Mouse (Mus musculus) MEL (cell line): ENCODE data around the gene A730071L15Rik. TPM values are rescaled to one million over a fixed set of nuclear protein-coding genes. Genes with fewer than 3 reads are reported as not detected.

Experiments used
- DNase-seq: peaks from one replicate; pipeline ENCODE4 v3.0.0; 2011; ENCODE audit warnings: low read depth, low spot score
- H3K27ac ChIP-seq: 2 replicates; pipeline ENCODE4 v1.5.1; 2012; ENCODE audit warnings: low read depth, mild to moderate bottlenecking, control low read depth, low read length, moderate library complexity; ENCODE audit not compliant: control insufficient read depth
- H3K27me3 ChIP-seq, 2 experiments: fragments of 150-350 bp in 1 of 2; sonication (generic) in 1 of 2; 2 replicates each; pipeline ENCODE4 v1.6.1; 2012; ENCODE audit warnings: low read length in 2 of 2, mild to moderate bottlenecking in 2 of 2, improper control_type of control experiment in 1 of 2, moderate library complexity in 1 of 2; ENCODE audit not compliant: insufficient read depth in 2 of 2, control insufficient read depth in 1 of 2
- H3K36me3 ChIP-seq, 2 experiments: 2 replicates each; pipeline ENCODE4 v1.6.1; 2012 to 2014; ENCODE audit warnings: low read length in 2 of 2, improper control_type of control experiment in 1 of 2, inconsistent platforms in 1 of 2, mild to moderate bottlenecking in 1 of 2; ENCODE audit not compliant: insufficient read depth in 2 of 2, control insufficient read depth in 1 of 2
- H3K4me1 ChIP-seq, 2 experiments: fragments of 150-350 bp in 1 of 2; sonication (generic) in 1 of 2; 2 replicates each; pipeline ENCODE4 v1.6.1; 2012; ENCODE audit warnings: low read length in 2 of 2, improper control_type of control experiment in 1 of 2, mild to moderate bottlenecking in 1 of 2; ENCODE audit not compliant: insufficient read depth in 2 of 2, control insufficient read depth in 1 of 2
- H3K4me3 ChIP-seq, 2 experiments: fragments of 150-350 bp in 1 of 2; sonication (generic) in 1 of 2; 2 replicates each; pipeline ENCODE4 v1.5.1; 2012; ENCODE audit warnings: low read depth in 2 of 2, low read length in 2 of 2, mild to moderate bottlenecking in 2 of 2, moderate library complexity in 2 of 2, control low read depth in 1 of 2, improper control_type of control experiment in 1 of 2; ENCODE audit not compliant: control insufficient read depth in 1 of 2, insufficient read depth in 1 of 2
- H3K79me2 ChIP-seq: 2 replicates; pipeline ENCODE4 v1.6.1; 2012; ENCODE audit warnings: mild to moderate bottlenecking, low read length, moderate library complexity; ENCODE audit not compliant: control insufficient read depth, poor library complexity, insufficient read depth
- H3K9ac ChIP-seq: 2 replicates; pipeline ENCODE4 v1.6.1; 2012; ENCODE audit warnings: low read depth, mild to moderate bottlenecking, control low read depth, low read length, moderate library complexity; ENCODE audit not compliant: control insufficient read depth, poor library complexity, severe bottlenecking
- H3K9me3 ChIP-seq: fragments of 150-350 bp; sonication (generic); replicated peaks from 2 replicates; pipeline ENCODE4 v1.6.1; 2012; ENCODE audit warnings: mild to moderate bottlenecking, low read length, improper control_type of control experiment, moderate library complexity; ENCODE audit not compliant: insufficient read depth
- CHD1 ChIP-seq: IDR thresholded peaks from 2 replicates; pipeline ENCODE4 v1.6.1; 2012; ENCODE audit warnings: low read depth, mild to moderate bottlenecking, inconsistent platforms, low read length, improper control_type of control experiment
- GATA1 ChIP-seq: IDR thresholded peaks from 2 replicates; pipeline ENCODE4 v1.6.1; 2011; ENCODE audit warnings: low read depth, low read length, improper control_type of control experiment
- HCFC1 ChIP-seq: IDR thresholded peaks from 2 replicates; pipeline ENCODE4 v1.6.1; 2012; ENCODE audit warnings: low read depth, mild to moderate bottlenecking, inconsistent platforms, low read length, improper control_type of control experiment, moderate library complexity
- KAT2A ChIP-seq: conservative IDR thresholded peaks from 2 replicates; pipeline ENCODE4 v1.6.1; 2012; ENCODE audit warnings: low read depth, low read length, improper control_type of control experiment, inconsistent platforms
- MEF2A ChIP-seq: IDR thresholded peaks from 2 replicates; pipeline ENCODE4 v1.6.1; 2014; ENCODE audit warnings: low read depth, mild to moderate bottlenecking, inconsistent platforms, low read length, improper control_type of control experiment; ENCODE audit not compliant: poor library complexity, insufficient replicate concordance, severe bottlenecking; ENCODE audit errors: extremely low read depth
- MXI1 ChIP-seq: IDR thresholded peaks from 2 replicates; pipeline ENCODE4 v1.6.1; 2011; ENCODE audit warnings: mild to moderate bottlenecking, low read depth, low read length, improper control_type of control experiment
- MYB ChIP-seq: IDR thresholded peaks from 2 replicates; pipeline ENCODE4 v1.6.1; 2011; ENCODE audit warnings: mild to moderate bottlenecking, low read depth, low read length, improper control_type of control experiment
- NELFE ChIP-seq: IDR thresholded peaks from 2 replicates; pipeline ENCODE4 v1.6.1; 2011; ENCODE audit warnings: low read depth, low read length, improper control_type of control experiment
- NRF1 ChIP-seq: IDR thresholded peaks from 2 replicates; pipeline ENCODE4 v1.6.1; 2014; ENCODE audit warnings: low read depth, mild to moderate bottlenecking, inconsistent platforms, low read length, improper control_type of control experiment, moderate library complexity; ENCODE audit not compliant: poor library complexity, insufficient read depth, severe bottlenecking
- ZNF384 ChIP-seq: IDR thresholded peaks from 2 replicates; pipeline ENCODE4 v1.6.1; 2012; ENCODE audit warnings: low read depth, mild to moderate bottlenecking, inconsistent platforms, low read length, improper control_type of control experiment
- polyA plus RNA-seq, 2 experiments: library from polyadenylated mRNA; stranded (reverse) in 1 of 2; unstranded in 1 of 2; fragments of >175 nt in 1 of 2; fragments of >200 nt in 1 of 2; gene quantifications; 2 replicates each; pipeline versions ENCODE4 v1.2.1 to v1.2.4; 2012; ENCODE audit warnings: low replicate concordance in 2 of 2, low read depth in 1 of 2; ENCODE audit not compliant: insufficient read length in 2 of 2, insufficient read depth in 1 of 2, missing spikeins in 1 of 2
- total RNA-seq: library from RNA; depleted of rRNA; stranded (reverse); fragments of 300-350 nt; gene quantifications from 2 replicates; pipeline ENCODE4 v1.2.3, GENCODE M21; 2012; rRNA removed

Gene A730071L15Rik
- total and polyA plus RNA-seq, 3 experiments, result 0.13 to 0.46 TPM; not detected in 1

DNA sequence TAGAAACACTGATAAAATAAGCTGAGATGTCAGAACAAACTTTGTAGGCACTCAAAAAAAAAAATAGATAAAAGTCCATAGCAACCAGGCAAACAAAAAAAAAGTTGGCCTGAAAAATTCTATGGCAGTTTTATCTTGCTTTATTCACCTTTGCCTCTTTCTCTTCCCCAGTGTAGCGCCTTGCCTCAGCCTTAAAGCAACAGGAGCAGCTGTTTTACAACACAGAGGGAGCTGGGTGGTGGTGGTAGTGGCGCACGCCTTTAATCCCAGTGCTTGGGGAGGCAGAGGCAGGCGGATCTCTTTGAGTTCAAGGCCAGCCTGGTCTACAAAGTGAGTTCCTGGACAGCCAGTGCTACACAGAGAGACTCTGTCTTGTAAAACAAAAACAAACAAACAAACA lies 33.2 kb downstream of the A730071L15Rik start:
- DNase-seq, result no peak
- no peaks in the 10 kb centered on the region for H3K36me3 ChIP-seq
- no peaks in the 10 kb centered on the region; the same call in 1 of the 2 replicates for H3K9me3 ChIP-seq
- no peak overlapping the region for H3K27ac ChIP-seq
- H3K4me3 ChIP-seq, result no peak overlapping the region
- no peaks in the 10 kb centered on the region for H3K79me2 ChIP-seq
- no peaks in the 10 kb centered on the region for H3K27me3 ChIP-seq
- no peaks in the 10 kb centered on the region for H3K4me1 ChIP-seq
- TF ChIP-seq MXI1 (no peak), NRF1 (no peak), MEF2A (no peak), NELFE (no peak), MYB (no peak), ZNF384 (peak; percentile 48; the same call in 1 of the 2 replicates), CHD1 (no peak), HCFC1 (no peak)
- no peak overlapping the region for H3K9ac ChIP-seq

DNA sequence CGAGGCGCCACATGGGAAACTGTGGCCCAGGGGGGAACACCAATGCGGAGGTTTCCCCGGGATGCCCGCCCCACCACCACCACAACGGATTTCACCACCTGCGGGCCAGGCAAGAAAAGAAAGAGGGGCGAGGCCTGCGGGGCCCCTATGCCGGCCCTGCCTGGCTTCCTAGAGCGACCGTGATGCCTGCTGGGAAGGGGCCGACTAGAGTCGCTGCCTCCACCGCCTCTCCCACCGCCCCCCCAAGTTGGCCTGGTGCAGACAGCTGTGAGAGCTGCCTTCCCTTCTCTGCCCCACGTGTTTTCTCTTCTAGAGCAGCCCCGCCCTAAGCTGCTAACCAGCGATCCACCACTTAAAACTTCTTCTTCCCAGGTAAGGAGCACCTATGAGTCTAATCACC lies 44.9 kb downstream of the A730071L15Rik start:
- Histone ChIP-seq H3K9ac (no peak overlapping the region), H3K79me2 (no peaks in the 10 kb centered on the region), H3K4me1 (no peaks in the 10 kb centered on the region), H3K27me3 (no peaks in the 10 kb centered on the region), H3K9me3 (no peaks in the 10 kb centered on the region), H3K4me3 (no peak overlapping the region), H3K36me3 (no peaks in the 10 kb centered on the region), H3K27ac (no peak overlapping the region)
- DNase-seq, result no peak
- TF ChIP-seq GATA1, result no peak
- TF ChIP-seq CHD1, result no peak
- TF ChIP-seq KAT2A, result no peak

Other genes starting within 250 kb of the A730071L15Rik start
- gene Gck, start 249.9 kb upstream of the A730071L15Rik start, total RNA-seq, result not detected in 2 replicates
- gene Gck, start 249.9 kb upstream of the A730071L15Rik start, polyA plus RNA-seq, result not detected
- 83.9 and 89.5 TPM in 2 replicates for gene Ykt6, start 244.3 kb upstream of the A730071L15Rik start, total RNA-seq
- gene Ykt6, start 244.3 kb upstream of the A730071L15Rik start, polyA plus RNA-seq, result 10 to 100 TPM; 76.5 to 98.1 TPM
- 0.03 and 0.04 TPM in 2 replicates for gene Camk2b, start 133.7 kb upstream of the A730071L15Rik start, total RNA-seq
- under 1 TPM in 1 of 2 experiments, not detected in 1; 0.04 TPM for gene Camk2b, start 133.7 kb upstream of the A730071L15Rik start, polyA plus RNA-seq
- 29.8 and 33.3 TPM in 2 replicates for gene Nudcd3, start 386 bp downstream of the A730071L15Rik start, total RNA-seq
- gene Nudcd3, start 386 bp downstream of the A730071L15Rik start, polyA plus RNA-seq, result 10 to 100 TPM in 1 of 2 experiments, not detected in 1; 50.5 TPM
- gene Npc1l1, start 30.1 kb downstream of the A730071L15Rik start, total RNA-seq, result not detected in 2 replicates
- gene Npc1l1, start 30.1 kb downstream of the A730071L15Rik start, polyA plus RNA-seq, result under 1 TPM in 1 of 2 experiments, not detected in 1; 0.10 TPM
- 178 and 201 TPM in 2 replicates for gene Ddx56, start 67.7 kb downstream of the A730071L15Rik start, total RNA-seq
- 100 to 1,000 TPM in 1 of 2 experiments, not detected in 1; 138 TPM for gene Ddx56, start 67.7 kb downstream of the A730071L15Rik start, polyA plus RNA-seq
- gene Tmed4, start 74.8 kb downstream of the A730071L15Rik start, total RNA-seq, result 47.8 and 60.9 TPM in 2 replicates
- 10 to 100 TPM in 1 of 2 experiments, not detected in 1; 66.5 TPM for gene Tmed4, start 74.8 kb downstream of the A730071L15Rik start, polyA plus RNA-seq
- 91.8 and 93.7 TPM in 2 replicates for gene Ogdh, start 91.6 kb downstream of the A730071L15Rik start, total RNA-seq
- gene Ogdh, start 91.6 kb downstream of the A730071L15Rik start, polyA plus RNA-seq, result 100 to 1,000 TPM in 1 of 2 experiments, 10 to 100 TPM in 1; 94.9 to 118 TPM
- gene Zmiz2, start 189.0 kb downstream of the A730071L15Rik start, total RNA-seq, result 12.3 and 12.8 TPM in 2 replicates
- gene Zmiz2, start 189.0 kb downstream of the A730071L15Rik start, polyA plus RNA-seq, result 10 to 100 TPM; 35.5 to 90.3 TPM
- 7,288 and 8,303 TPM in 2 replicates for gene Ppia, start 215.4 kb downstream of the A730071L15Rik start, total RNA-seq
- 1,000 to 10,000 TPM in 1 of 2 experiments, not detected in 1; 3,662 TPM for gene Ppia, start 215.4 kb downstream of the A730071L15Rik start, polyA plus RNA-seq
- 70.6 and 97.2 TPM in 2 replicates for gene H2afv, start 244.4 kb downstream of the A730071L15Rik start, total RNA-seq
- 100 to 1,000 TPM in 1 of 2 experiments, not detected in 1; 159 TPM for gene H2afv, start 244.4 kb downstream of the A730071L15Rik start, polyA plus RNA-seq